Mouse (Mus musculus) spleen, postnatal 36 days (tissue): ENCODE measurements around the gene Btbd9.

Experiments
- DNase-seq, 2 experiments: peaks; one replicate each; pipeline ENCODE4 v3.0.0; 2022; ENCODE audit warnings: low spot score in 2 of 2, mixed read lengths in 1 of 2

The Btbd9 gene

GRCm38 (mm10) chr17:30481766-30482165 is 94.5 kb downstream of the Btbd9 start:
- DNase-seq = no peak

GRCm38 (mm10) chr17:30481341-30481740 is 94.9 kb downstream of the Btbd9 start:
- DNase-seq = no peak

DNA sequence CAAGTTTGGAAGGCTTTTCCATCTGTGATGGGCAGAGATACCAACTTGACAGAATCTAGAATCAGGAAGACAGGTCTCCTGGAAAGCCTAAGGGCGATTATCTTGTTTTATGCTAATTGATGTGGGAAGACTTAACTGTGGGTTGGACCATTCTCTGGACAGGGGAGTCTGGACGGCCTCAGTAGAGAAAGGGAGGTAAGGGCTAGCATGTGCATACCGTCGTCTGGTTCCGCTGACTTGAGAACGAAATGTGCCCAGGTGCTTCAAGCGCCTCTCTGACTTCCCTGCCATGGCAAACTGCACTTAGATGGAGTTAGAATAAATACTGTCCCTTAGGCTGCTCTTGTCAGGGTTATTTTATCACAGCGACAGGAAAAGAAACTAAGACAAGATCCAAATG is 95.9 kb downstream of the Btbd9 start:
- no peak for DNase-seq

DNA sequence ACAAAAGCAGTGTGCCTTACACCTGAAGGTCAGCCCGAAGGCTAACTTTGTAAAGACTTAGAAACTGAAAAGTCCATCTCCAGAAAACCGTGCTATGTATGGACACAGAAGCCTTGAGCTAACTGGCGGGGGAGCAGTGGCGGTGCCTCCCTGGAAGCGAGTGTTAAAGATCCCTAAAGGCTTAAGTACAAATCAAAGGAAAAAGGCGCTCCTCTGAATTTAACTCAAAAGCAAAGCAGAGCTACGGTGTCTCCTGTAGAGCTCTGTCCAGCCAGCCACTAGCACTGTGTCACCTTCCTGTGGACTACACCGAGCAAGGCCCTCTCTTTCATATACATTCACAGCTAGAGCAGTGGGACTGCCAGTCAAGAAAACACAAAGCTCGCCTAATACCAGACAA is 98.1 kb downstream of the Btbd9 start:
- DNase-seq = no peak

- no peak for DNase-seq
Measured at GRCm38 (mm10) chr17:30474561-30474960, 101.7 kb downstream of the Btbd9 start.

DNA sequence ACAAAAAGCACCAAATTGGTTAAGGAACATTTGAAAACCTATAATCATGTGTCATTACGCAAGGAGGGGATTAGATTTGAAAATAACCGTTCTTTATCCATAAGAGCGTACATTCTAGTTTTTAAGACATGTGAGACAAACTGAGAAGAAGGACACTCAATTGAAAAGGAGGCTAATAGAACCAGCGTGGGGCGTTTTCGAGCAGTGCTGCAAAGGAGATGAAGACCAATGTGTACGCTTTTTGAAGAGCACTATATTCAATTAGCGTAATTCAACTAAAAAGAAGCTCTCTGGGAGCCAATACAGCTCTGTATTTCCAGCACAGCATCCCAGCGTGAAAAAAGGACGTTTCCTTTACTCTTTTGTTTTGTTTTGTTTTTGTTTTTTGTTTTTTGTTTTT is 103.5 kb downstream of the Btbd9 start:
- DNase-seq = no peak

DNA sequence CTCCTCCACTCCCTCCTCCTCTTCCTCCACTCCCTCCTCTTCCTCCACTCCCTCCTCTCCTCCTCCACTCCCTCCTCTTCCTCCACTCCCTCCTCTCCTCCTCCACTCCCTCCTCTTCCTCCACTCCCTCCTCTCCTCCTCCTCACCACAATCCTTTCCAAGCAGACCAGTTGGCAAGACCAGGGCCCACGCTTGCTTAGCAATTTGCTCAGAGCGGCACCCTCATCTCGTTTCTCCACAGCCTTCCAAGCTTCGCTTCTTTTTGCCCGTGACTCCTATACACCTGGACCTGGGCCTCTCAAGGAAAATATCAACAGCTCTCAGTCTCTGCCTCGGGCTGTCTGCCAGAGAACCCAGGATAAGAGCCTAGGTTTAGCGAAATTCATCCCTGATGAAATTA is 104.8 kb downstream of the Btbd9 start:
- DNase-seq = no peak

DNA sequence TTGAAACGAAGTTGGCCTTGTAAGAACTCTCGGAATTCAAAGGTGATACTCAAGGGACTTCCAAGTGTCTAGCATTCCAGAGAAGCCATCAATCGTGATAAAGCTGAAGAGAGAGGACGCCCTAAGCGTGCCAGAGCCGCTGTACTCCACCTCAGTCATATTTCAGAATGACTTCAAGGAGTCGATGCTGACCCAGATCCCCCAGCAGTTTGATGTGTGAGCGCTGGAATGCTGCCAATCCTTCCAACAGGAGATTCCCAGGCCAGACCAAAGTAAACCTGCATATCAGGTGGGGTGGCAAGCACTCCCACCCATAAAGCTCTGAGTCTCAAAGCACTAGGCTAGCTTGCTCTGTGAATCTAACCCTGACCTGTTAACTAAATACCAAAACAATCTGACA is 105.5 kb downstream of the Btbd9 start:
- DNase-seq = no peak

DNA sequence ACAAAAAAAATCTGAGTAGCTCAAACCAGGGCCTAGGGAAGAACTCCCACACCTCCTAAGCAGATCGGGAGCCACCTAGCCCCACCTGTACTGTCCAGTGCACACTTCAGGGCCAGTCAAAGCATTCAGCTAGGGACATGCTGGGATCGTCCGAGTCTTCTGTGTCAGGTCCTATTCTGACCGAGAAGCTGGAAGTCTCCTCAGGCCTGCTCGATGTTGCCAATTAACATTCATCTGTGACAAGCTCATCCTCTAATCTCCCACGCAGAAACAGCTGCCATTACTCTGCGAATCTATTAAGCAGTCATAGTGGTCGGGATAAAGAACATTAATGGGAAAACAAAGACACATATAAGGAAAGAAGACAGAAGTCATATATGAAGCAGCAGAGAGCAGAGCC is 106.0 kb downstream of the Btbd9 start:
- DNase-seq = no peak

DNA sequence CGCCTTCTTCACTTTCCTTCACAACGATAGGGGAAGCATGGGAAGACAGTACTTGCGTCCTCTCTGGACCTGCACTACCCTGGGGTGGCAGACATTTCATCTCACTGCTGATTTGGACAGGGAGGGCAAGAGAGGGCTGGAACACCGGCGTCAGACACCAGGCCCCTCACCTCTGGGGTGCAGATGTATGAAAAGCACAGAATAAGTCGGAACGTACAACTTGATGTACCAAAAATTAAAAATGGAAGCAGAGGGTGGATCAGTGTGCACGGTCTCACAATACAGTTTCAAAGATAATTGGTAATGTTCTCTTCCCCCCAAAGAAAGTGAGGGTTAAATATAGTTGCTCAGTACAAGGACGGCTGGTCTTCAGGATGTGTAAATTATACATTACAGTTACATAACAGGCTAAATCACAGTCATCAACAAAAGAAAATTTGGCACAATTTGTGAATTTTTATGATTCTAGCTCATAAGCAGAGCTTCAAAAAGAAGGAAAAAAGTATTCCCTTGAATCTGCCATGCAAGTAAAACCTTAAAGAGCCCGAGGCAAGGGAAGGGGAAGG is 106.7 kb downstream of the Btbd9 start:
- no peak for DNase-seq

- DNase-seq = no peak
Measured at GRCm38 (mm10) chr17:30468368-30468767, 107.9 kb downstream of the Btbd9 start.

DNA sequence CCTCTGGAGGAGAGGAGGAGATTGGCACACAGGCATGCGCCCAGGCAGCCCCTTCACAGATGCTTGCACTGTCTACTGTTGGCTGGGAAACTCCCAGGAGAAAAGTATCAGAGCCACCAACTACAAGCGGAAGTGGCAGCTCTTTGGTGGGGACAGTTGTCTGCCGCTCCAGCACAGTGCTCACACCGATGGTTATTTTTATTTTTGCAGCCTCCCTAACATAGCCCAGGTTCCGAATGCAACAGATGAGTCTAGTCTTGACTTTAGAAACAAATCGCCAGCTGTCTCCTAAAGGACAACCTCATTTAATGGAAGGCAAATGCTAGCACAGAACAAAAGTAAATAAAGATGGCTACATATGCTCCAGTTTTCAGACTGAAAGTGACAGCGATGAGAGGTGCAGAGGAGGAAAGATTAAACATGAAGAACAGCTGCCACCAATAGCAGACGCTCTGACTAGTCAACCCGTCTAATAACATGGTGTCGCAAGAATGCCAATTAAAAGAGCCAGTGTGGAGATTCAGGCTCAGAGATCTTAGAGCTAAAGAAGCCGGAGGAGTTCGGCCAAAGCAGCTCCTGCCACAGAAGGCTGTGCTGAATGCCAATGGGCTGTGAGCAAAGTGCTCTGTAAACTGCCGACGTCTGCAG is 108.6 kb downstream of the Btbd9 start:
- DNase-seq = no peak

- no peak for DNase-seq
Measured at GRCm38 (mm10) chr17:30465060-30465762, 111.1 kb downstream of the Btbd9 start.

- no peak for DNase-seq
Measured at GRCm38 (mm10) chr17:30464240-30464745, 112.0 kb downstream of the Btbd9 start.

DNA sequence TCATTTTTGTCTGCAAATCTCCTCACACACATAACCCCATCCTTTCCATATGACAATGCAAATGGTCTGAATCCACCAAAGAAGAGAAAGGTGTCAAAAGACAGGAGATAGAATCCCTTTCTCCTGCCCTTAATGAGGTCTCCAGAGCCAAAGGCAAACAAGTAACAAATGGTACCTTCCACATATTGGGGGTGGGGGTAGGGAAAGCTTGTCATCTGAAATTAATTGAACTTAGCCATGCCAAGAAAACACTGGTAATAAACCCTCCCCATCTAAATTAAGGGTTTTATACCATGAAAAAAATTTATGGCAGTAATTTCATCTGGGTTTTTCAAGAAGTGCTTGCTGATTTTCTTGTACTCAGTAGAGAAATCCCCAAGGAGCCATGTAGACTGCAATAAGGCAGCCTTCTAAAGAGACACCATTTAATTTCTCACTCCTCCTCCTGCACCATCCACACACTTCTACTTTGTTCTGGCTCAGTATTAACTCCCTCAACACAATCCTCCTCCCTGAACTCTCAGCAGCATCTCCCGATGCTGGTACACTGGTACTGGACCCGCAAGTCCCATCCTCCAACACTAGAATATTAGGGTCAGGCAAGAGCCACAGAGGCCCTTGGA is 115.5 kb downstream of the Btbd9 start:
- no peak for DNase-seq

DNA sequence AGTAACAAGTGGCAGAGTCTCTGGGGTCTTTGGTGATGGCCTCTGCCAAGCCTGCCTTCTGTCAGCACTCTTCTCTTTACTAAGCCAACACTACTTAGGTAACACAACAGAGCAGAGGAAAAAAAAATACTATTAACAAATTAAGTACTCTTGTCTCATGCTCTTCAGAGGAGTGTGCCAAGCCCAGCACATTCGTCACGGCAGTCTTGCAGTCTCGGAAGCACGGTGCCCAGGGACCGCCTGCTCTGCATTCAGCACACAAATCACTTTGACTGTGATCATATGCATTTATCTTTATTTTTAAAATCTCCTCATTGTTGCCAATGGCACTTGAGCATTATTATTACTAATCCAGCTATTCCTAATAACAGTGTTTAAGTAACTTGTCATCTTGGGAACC is 116.6 kb downstream of the Btbd9 start:
- no peak for DNase-seq

GRCm38 (mm10) chr17:30458926-30459325 is 117.4 kb downstream of the Btbd9 start:
- no peak for DNase-seq

DNA sequence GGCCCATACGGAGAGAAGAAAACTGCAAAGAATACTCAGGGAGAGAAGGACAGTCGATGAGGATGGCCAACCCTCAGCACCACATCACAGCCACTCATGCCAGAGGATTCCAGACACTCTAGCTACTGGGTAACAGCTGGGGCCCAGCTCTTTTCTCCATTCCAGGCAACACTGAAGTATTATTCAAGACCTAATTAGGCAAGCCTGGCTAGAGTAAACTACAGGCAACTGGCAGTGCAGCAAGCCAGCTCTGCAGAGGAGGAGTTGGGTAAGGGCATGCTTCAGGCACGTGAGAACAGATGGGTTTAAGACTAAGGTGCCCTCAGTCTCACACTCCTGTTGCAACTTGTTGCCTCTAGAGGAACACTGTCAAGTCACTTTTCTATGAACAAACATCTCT is 118.0 kb downstream of the Btbd9 start:
- DNase-seq = no peak

DNA sequence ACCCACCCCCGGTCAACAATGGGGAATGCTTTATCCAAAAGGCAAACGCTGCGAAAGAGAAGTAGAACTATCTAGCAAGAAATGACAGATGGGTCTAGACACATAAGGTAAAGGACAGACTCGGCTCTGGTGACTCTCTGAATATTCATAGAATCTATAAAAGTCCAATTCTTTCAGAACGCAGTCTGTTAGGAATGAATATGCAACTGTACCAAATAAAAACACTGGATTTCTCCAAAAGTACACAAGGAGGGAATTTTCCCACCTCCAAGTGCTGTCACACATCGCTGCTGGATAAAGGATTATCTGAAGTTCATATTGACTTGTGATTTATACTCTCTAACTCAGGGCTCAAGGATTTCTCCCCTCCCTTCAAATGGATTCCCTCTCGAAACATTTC is 118.8 kb downstream of the Btbd9 start:
- DNase-seq = no peak

- no peak for DNase-seq
Measured at GRCm38 (mm10) chr17:30456293-30456692, 120.0 kb downstream of the Btbd9 start.

GRCm38 (mm10) chr17:30454862-30455243 is 121.4 kb downstream of the Btbd9 start:
- peak; percentile 45 to 56 for DNase-seq

DNA sequence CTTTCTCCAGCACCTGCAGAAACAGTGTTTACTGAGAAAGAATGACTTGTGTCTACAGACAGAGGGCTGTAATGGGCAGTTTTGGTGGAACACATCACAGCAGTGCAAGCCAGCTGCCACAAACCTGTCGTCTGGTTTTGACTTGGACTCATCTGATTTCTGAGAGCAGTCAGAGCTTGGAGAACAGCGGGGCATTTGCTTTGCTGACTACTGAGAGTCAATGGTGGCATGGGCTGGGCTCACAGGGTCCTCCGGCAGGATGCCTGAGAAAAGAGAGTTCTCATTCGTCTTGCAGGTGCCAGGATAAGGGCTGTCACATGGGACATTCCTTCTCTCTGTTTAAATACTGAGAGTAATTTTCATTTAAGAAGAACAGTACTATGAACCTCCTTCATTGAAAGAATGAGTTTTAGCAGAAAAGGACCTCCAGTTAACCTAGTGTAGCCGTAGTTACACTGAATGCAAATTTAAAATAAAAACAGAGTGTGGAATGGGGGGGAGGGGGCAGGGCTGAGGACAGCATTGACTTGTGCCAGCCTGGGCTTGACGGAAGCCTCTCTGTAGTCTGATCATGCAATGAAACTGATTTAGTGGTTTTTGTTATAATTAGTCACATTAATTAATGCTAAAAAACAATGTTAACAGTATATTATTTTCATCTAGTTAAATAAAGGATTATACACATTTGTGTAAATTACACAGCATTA is 122.0 kb downstream of the Btbd9 start:
- DNase-seq = no peak
